Mouse (Mus musculus) olfactory bulb, adult 2 months (tissue): Measurements from ENCODE around the gene Glis3.

ENCODE experiments used
- CTCF ChIP-seq: fragments of 200-500 bp; IDR thresholded peaks from 2 replicates; pipeline ENCODE4 v1.5.1; 2012; ENCODE audit warnings: low read depth, mild to moderate bottlenecking, low read length, moderate library complexity; ENCODE audit not compliant: insufficient read depth
- POLR2A ChIP-seq: fragments of 200-500 bp; IDR thresholded peaks from 2 replicates; pipeline ENCODE4 v1.6.1; 2012; ENCODE audit warnings: mild to moderate bottlenecking, low read depth, low read length, moderate library complexity; ENCODE audit not compliant: insufficient read depth

- TF ChIP-seq CTCF, result no peak
- no peak for TF ChIP-seq POLR2A
These were observed 40.1 kb upstream of the Glis3 start for GRCm38 (mm10) chr19:28720016-28720415.
